Mouse (Mus musculus) intestine, embryonic 16.5 days (tissue): ENCODE measurements at regions not wholly inside any gene's neighbourhood (a gene's known extent, or its start where the extent isn't known, plus 50 kb on each side); places are given as distances from the start of the nearest gene placed in this dataset.

Experiments
- ATAC-seq: fragments of 200-750 bp; cut with Nextera tagmentation; 2 replicates; pipeline ENCODE4 v1.8.0; 2017; ENCODE audit warnings: moderate TSS enrichment, moderate library complexity
- H3K27ac ChIP-seq: fragments of 300-500 bp; sonication (generic); 2 replicates; pipeline ENCODE4 v1.5.1; 2014; ENCODE audit warnings: mild to moderate bottlenecking, low read length
- H3K27me3 ChIP-seq: fragments of 300-500 bp; sonication (generic); replicated peaks from 2 replicates; pipeline ENCODE4 v1.6.1; 2014; ENCODE audit warnings: low read length, control low read depth, mixed read lengths; ENCODE audit not compliant: control insufficient read depth, insufficient read depth
- H3K36me3 ChIP-seq: fragments of 300-500 bp; sonication (generic); 2 replicates; pipeline ENCODE4 v1.6.1; 2014; ENCODE audit warnings: low read length, control low read depth; ENCODE audit not compliant: control insufficient read depth, insufficient read depth
- H3K4me1 ChIP-seq: fragments of 300-500 bp; sonication (generic); 2 replicates; pipeline ENCODE4 v1.6.1; 2014; ENCODE audit warnings: low read length, control low read depth, mixed read lengths; ENCODE audit not compliant: control insufficient read depth, insufficient read depth
- H3K4me2 ChIP-seq: fragments of 300-500 bp; sonication (generic); 2 replicates; pipeline ENCODE4 v1.6.1; 2014; ENCODE audit warnings: low read depth, low read length, control low read depth
- H3K4me3 ChIP-seq: fragments of 300-500 bp; sonication (generic); 2 replicates; pipeline ENCODE4 v1.5.1; 2014; ENCODE audit warnings: mild to moderate bottlenecking, low read length
- H3K9ac ChIP-seq: fragments of 300-500 bp; sonication (generic); 2 replicates; pipeline ENCODE4 v1.6.1; 2014; ENCODE audit warnings: low read depth, low read length
- H3K9me3 ChIP-seq: fragments of 300-500 bp; sonication (generic); 2 replicates; pipeline ENCODE4 v1.6.1; 2016; ENCODE audit warnings: low read length, control low read depth; ENCODE audit not compliant: control insufficient read depth
- WGBS: fragments of 180-500 bp; shearing (Covaris S2); extraction: QIAGEN DNeasy Blood & Tissue Kit; methylation state at CpG from one replicate; pipeline ENCODE4 v1.1.7; 2014; 5-methylcytosine and 5-hydroxymethylcytosine counted together

DNA sequence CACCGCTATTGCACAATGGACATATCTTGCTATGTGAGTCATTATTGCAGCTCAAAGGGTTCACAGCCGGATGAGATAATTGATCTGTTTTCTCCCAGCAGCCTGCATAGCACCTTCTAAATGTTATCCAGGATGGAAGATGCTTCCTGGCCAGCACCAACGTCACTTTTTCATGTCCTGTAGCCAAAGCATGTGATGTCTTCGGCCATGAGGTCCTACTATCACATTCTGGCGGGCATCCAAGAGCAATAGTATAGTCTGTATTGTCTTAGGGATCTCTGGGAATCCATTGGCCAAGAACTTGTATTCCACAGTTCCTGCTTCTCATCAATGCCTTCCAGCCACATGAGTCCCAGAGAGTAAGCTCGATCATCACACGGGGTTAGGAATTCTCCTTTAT lies 70.6 kb downstream of the Npy start:
- Histone ChIP-seq H3K4me3 (no peak overlapping the region), H3K9me3 (peaks cover 7% of the 10 kb centered on the region; the same call in 1 of the 2 replicates), H3K36me3 (no peaks in the 10 kb centered on the region), H3K27ac (no peak overlapping the region), H3K4me2 (no peak overlapping the region), H3K27me3 (no peaks in the 10 kb centered on the region), H3K9ac (no peak overlapping the region), H3K4me1 (no peaks in the 10 kb centered on the region)
- 86% methylated on average over 7 of the region's 7 CpGs for WGBS
- no peak for ATAC-seq

DNA sequence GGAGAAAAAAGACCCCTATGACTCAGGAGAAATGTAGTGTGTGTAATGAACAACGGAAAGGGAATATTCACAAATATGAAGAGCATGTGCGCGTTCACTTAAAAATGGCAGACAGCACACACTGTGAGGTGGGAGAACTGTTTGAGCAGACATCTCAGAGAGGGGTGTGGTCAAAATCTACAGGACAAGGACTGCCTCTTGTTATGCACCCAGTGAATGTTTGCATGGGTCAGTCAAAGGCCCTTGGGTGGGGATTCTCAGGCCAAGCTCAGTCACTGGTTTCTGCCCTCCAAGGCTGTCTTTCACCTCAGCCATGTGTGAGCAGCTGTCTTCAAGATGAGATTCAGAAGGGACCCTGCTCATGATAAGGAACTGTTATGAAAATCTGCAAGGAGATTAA lies 76.6 kb downstream of the Npy start:
- Histone ChIP-seq H3K9ac (no peak overlapping the region), H3K27me3 (no peaks in the 10 kb centered on the region), H3K4me1 (no peaks in the 10 kb centered on the region), H3K4me3 (no peak overlapping the region), H3K9me3 (0 out of 2 replicates have a peak, but pooled peaks cover under 1% of the 10 kb centered on the region), H3K4me2 (no peak overlapping the region), H3K36me3 (no peaks in the 10 kb centered on the region), H3K27ac (no peak overlapping the region)
- ATAC-seq: no peak
- WGBS: 96% methylated on average over 3 of the region's 3 CpGs

DNA sequence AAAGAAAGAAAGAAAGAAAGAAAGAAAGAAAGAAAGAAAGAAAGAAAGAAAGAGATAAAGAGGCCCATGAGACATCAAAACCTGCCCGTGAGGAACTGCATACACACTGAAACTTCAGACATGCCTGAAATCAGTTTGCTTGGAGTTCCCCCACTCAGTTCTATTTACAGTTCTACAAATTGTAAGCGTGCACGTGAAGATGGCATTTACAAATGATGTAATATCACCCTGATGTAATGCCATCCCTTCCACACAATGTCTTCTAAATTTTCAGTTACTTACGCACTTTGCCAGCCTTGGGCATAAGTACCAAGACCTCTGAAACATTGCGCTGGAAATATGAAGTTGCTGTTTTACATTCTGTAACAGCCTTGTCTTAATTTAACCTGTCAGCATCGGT lies 79.0 kb downstream of the Npy start:
- 70% methylated on average over 6 of the region's 6 CpGs for WGBS
- H3K9me3 ChIP-seq: no peaks in the 10 kb centered on the region
- no peak overlapping the region for H3K27ac ChIP-seq
- no peaks in the 10 kb centered on the region for H3K4me1 ChIP-seq
- no peak for ATAC-seq
- H3K36me3 ChIP-seq: no peaks in the 10 kb centered on the region
- H3K9ac ChIP-seq: no peak overlapping the region
- H3K4me2 ChIP-seq: no peak overlapping the region
- H3K4me3 ChIP-seq: no peak overlapping the region
- H3K27me3 ChIP-seq: no peaks in the 10 kb centered on the region

DNA sequence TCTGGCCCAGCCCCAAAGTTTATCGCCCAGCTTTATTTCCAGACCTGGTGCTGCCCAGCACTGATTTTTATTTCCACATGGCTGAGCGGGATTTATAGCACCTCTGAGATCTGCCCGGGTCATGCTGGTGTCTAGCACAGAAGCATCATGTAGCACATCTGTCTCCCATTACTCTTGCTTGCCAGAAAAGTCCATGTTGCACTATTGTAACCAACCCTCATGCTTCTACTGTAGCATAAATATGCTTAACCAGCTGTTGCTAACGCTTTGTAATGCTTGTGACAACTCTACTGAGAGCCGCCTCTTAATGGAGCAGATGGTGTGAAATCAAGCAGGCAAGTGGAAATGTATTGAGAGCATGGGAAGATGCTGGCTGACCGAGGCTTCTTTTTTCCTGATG lies 81.5 kb downstream of the Npy start:
- Histone ChIP-seq H3K4me3 (no peak overlapping the region), H3K9ac (no peak overlapping the region), H3K36me3 (no peaks in the 10 kb centered on the region), H3K9me3 (no peaks in the 10 kb centered on the region), H3K27me3 (no peaks in the 10 kb centered on the region), H3K27ac (no peak overlapping the region), H3K4me1 (no peaks in the 10 kb centered on the region), H3K4me2 (no peak overlapping the region)
- WGBS: 59% methylated on average over 6 of the region's 6 CpGs
- ATAC-seq: peak; percentile 36; the same call in 1 of the 2 replicates

GRCm38 (mm10) chr6:49906456-49906855 lies 83.9 kb downstream of the Npy start:
- Histone ChIP-seq H3K9ac (no peak overlapping the region), H3K4me2 (no peak overlapping the region), H3K36me3 (no peaks in the 10 kb centered on the region), H3K9me3 (no peaks in the 10 kb centered on the region), H3K4me3 (no peak overlapping the region), H3K27ac (no peak overlapping the region), H3K27me3 (no peaks in the 10 kb centered on the region), H3K4me1 (no peaks in the 10 kb centered on the region)
- ATAC-seq: no peak
- WGBS: 84% methylated on average over 2 of the region's 2 CpGs

- no peak overlapping the region for H3K4me3 ChIP-seq
- no peak overlapping the region for H3K4me2 ChIP-seq
- no peak overlapping the region for H3K27ac ChIP-seq
- H3K9ac ChIP-seq: no peak overlapping the region
- H3K9me3 ChIP-seq: no peaks in the 10 kb centered on the region
- H3K36me3 ChIP-seq: no peaks in the 10 kb centered on the region
- no peaks in the 10 kb centered on the region for H3K27me3 ChIP-seq
- no peaks in the 10 kb centered on the region for H3K4me1 ChIP-seq
- no peak for ATAC-seq
- 35% methylated on average over 7 of the region's 7 CpGs for WGBS
These were observed 96.7 kb downstream of the Npy start for GRCm38 (mm10) chr6:49919089-49919812.

- Histone ChIP-seq H3K9me3 (no peaks in the 10 kb centered on the region), H3K27me3 (no peaks in the 10 kb centered on the region), H3K4me1 (no peaks in the 10 kb centered on the region), H3K4me2 (no peak overlapping the region), H3K36me3 (no peaks in the 10 kb centered on the region), H3K4me3 (no peak overlapping the region), H3K9ac (no peak overlapping the region), H3K27ac (no peak overlapping the region)
- WGBS: 75% methylated on average over 1 of the region's 1 CpGs
- ATAC-seq: no peak
These were observed 97.3 kb downstream of the Npy start for GRCm38 (mm10) chr6:49919813-49920170.

DNA sequence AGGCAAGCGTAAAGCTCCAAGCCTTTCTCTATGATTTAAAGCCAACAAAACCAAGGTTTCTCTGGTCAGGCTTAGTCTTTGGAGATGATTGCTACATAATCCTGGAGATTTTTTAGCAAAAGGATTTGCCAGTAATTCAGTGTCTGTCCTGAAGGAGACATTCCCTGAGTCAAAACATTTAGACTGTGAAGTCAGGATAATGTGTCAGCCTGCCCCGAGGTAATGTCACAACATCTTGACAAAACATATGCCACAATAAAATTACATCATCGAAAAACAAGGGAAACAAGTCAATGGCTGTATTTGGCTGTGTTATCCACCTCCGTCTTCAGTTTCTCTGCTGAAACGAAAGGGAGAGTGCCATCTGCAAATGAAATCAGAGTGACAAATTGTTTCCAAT lies 101.8 kb downstream of the Npy start:
- Histone ChIP-seq H3K4me1 (no peaks in the 10 kb centered on the region), H3K27me3 (no peaks in the 10 kb centered on the region), H3K36me3 (no peaks in the 10 kb centered on the region), H3K9ac (no peak overlapping the region), H3K4me2 (no peak overlapping the region), H3K27ac (no peak overlapping the region), H3K4me3 (no peak overlapping the region), H3K9me3 (no peaks in the 10 kb centered on the region)
- no peak for ATAC-seq
- WGBS: 73% methylated on average over 5 of the region's 5 CpGs

GRCm38 (mm10) chr6:49928075-49928474 lies 105.6 kb downstream of the Npy start:
- no peak overlapping the region for H3K4me2 ChIP-seq
- no peak overlapping the region for H3K4me3 ChIP-seq
- no peaks in the 10 kb centered on the region for H3K9me3 ChIP-seq
- 65% methylated on average over 4 of the region's 4 CpGs for whole genome bisulfite sequencing
- no peak overlapping the region for H3K9ac ChIP-seq
- H3K4me1 ChIP-seq: no peaks in the 10 kb centered on the region
- H3K27ac ChIP-seq: no peak overlapping the region
- no peaks in the 10 kb centered on the region for H3K36me3 ChIP-seq
- no peak for ATAC-seq
- H3K27me3 ChIP-seq: no peaks in the 10 kb centered on the region

DNA sequence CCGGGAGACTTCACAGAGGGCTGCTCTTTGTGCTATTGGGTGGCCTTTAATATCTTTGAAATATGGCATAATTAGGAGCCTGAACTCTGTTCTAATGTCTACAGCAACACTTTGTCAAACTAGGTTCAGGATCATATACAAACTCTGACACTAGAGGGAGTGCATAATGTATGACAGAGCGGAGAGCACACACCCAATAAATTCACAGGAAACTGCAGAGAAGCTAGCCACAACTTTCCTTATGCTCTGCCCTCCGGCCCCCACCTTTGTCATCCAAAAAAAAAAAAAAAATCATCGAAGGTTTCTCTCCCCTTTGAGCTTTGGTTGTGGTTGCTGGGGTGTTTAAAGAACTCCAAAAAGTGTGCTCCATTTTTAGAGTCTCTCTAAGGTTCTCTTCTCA lies 107.6 kb downstream of the Npy start:
- Histone ChIP-seq H3K4me1 (no peaks in the 10 kb centered on the region), H3K4me3 (no peak overlapping the region), H3K9me3 (no peaks in the 10 kb centered on the region), H3K36me3 (no peaks in the 10 kb centered on the region), H3K27me3 (no peaks in the 10 kb centered on the region), H3K4me2 (no peak overlapping the region), H3K9ac (no peak overlapping the region), H3K27ac (no peak overlapping the region)
- WGBS: 26% methylated on average over 4 of the region's 4 CpGs
- no peak for ATAC-seq
